ENCODE assay signal across 9 mouse cellular contexts in the genomic region with DNA sequence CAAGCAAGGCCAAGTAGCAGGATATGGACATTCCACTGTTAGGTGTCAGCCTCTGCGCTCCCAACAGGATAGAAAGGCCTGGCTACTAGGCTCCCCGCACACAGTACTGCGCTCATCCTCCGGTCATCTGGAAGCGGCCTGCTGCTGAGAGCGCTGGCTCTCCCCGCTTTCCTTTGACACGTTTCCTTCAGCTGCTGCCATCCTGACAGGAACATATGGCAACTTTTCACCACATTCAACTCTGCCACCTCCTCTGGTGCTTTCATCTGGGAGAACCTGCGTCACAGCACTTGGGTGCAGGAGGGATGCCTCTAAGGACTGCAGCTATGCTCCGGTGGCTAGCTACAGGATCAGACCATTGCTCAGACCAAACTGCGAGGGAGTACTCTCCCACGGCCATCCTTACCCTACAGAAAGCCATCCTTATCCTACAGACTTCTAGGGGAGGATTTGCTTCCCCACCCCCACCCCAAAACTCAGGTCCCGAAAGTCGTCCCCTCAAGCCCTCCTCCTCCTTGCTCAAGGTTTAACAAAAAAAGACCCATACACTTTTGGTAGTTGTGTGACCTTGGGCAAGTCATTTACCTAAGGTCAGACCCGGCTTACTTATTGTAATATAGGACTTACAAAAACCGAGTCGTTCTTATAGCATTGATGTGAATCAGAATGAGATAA. TPM values are rescaled to one million over a fixed set of nuclear protein-coding genes. Genes with fewer than 3 reads are reported as not detected.
A peak's percentile ranks its signal among the peaks of the same experiment; 100 is the strongest.
DNase-seq lines count a peak whose midpoint lies in the region; ATAC-seq lines count a peak whose summit lies in the region.
"Had no signal": no experiment of that assay in that cellular context is flagged by ENCODE, and none has a peak within 500 bp of the region (broad histone marks: within the 10 kb centered on the region; RNA-seq: fewer than 3 reads in every experiment).

No protein-coding gene starts in this region.

- peak overlapping the region; percentile 82 for H3K9ac ChIP-seq in heart, embryonic 12.5 days
- no peak overlapping the region for H3K9ac ChIP-seq in midbrain, embryonic 15.5 days

- H3K4me1 ChIP-seq in heart, embryonic 12.5 days (replicated peaks): peaks cover 47% of the 10 kb centered on the region
- peaks cover 26% of the 10 kb centered on the region for H3K4me1 ChIP-seq in midbrain, embryonic 15.5 days

- no peaks in the 10 kb centered on the region for H3K27me3 ChIP-seq in heart, embryonic 12.5 days (replicated peaks)
- H3K27me3 ChIP-seq in midbrain, embryonic 15.5 days (replicated peaks): no peaks in the 10 kb centered on the region

- peak; percentile 35 to 44 for DNase-seq in heart, adult 18-20 months
- no peak for DNase-seq in heart, adult 8-10 months (ENCODE audit: low spot score)
- DNase-seq in cerebellum, postnatal 25 days: peak; percentile 48 to 51
- peak; percentile 15 to 33 for DNase-seq in left cerebral cortex, adult 8-10 months (ENCODE audit: low spot score in 2 of 2)
- no peak for DNase-seq in layer of hippocampus, postnatal 25 days (ENCODE audit: extremely low spot score in 1 of 2, low spot score in 1 of 2)

- H3K9me3 ChIP-seq in heart, embryonic 12.5 days (replicated peaks): no peaks in the 10 kb centered on the region
- H3K9me3 ChIP-seq in midbrain, embryonic 15.5 days: no peaks in the 10 kb centered on the region

- H3K4me3 ChIP-seq in heart, embryonic 12.5 days: peak overlapping the region; percentile 68
- peak overlapping the region; percentile 82 for H3K4me3 ChIP-seq in midbrain, embryonic 15.5 days

- no peaks in the 10 kb centered on the region for H3K36me3 ChIP-seq in heart, embryonic 12.5 days
- H3K36me3 ChIP-seq in midbrain, embryonic 15.5 days (replicated peaks): no peaks in the 10 kb centered on the region
- H3K36me3 ChIP-seq: G1E had no signal

- peak overlapping the region; percentile 36 for H3K27ac ChIP-seq in heart, embryonic 12.5 days (ENCODE audit: poor library complexity, severe bottlenecking)
- H3K27ac ChIP-seq in midbrain, embryonic 15.5 days: no peak overlapping the region

- H3K4me2 ChIP-seq in heart, embryonic 12.5 days: peak overlapping the region; percentile 91
- H3K4me2 ChIP-seq in midbrain, embryonic 15.5 days: peak overlapping the region; percentile 97

- ATAC-seq in heart, embryonic 12.5 days (ENCODE audit: insufficient number of reproducible peaks, low FRiP score): no peak
- no peak for ATAC-seq in midbrain, embryonic 15.5 days (replicated peaks)
- no peak for ATAC-seq in megakaryocyte progenitor cell, adult 5-6 weeks (replicated peaks; ENCODE audit: poor library complexity)

- 4% methylated on average over 17 of the region's 17 CpGs for WGBS in heart, embryonic 12.5 days
- 6% methylated on average over 17 of the region's 17 CpGs for WGBS in midbrain, embryonic 15.5 days

RNA-seq across cellular contexts. Expression of gene Magi1, which starts 2.0 kb away (rescaled TPM):
- 10 to 100 TPM; 13.9 to 18.5 TPM for total RNA-seq in heart, adult 18-20 months (2021)
- 10 to 100 TPM; 11.3 to 16.5 (median 15.2) TPM for total RNA-seq in heart, adult 8-10 months (2022)
- polyA plus RNA-seq in heart, embryonic 12.5 days (2016; fragmentation: Nextera tagmentation; extraction: Ambion mirVana): 9.9 and 13.2 TPM in 2 replicates
- total RNA-seq in left cerebral cortex, adult 8-10 months (2022): 10 to 100 TPM; 69.1 to 81.7 (median 71.1) TPM
- polyA plus RNA-seq in midbrain, embryonic 15.5 days (2015; fragmentation: Nextera tagmentation; extraction: Ambion mirVana): 35.0 and 38.2 TPM in 2 replicates
- 10 to 100 TPM; 43.0 to 57.4 TPM for total RNA-seq in layer of hippocampus, postnatal 25 days (2021)
- total RNA-seq in megakaryocyte progenitor cell, adult 5-6 weeks (2015): 0.07 and 0.15 TPM in 2 replicates
- 0.21 and 3.3 TPM in 2 replicates for total RNA-seq in megakaryocyte progenitor cell, adult 5-6 weeks (2017)

Comparison
In these comparisons a context has a peak if more than half of its experiments do, and no peak if none do; other contexts are left out.
1. DNase-seq: peak in heart, adult 18-20 months (2 of 2), cerebellum, postnatal 25 days (2 of 2) and left cerebral cortex, adult 8-10 months (2 of 2); none in heart, adult 8-10 months (single experiment) and layer of hippocampus, postnatal 25 days (0 of 2).